Mouse (Mus musculus): ENCODE measurements around the gene AI413582. TPM values are rescaled to one million over a fixed set of nuclear protein-coding genes. Genes with fewer than 3 reads are reported as not detected.
A peak's percentile ranks its signal among the peaks of the same experiment; 100 is the strongest.

The AI413582 gene
- polyA plus RNA-seq, 1 experiment from 2014 or later: 17.1 TPM

DNA sequence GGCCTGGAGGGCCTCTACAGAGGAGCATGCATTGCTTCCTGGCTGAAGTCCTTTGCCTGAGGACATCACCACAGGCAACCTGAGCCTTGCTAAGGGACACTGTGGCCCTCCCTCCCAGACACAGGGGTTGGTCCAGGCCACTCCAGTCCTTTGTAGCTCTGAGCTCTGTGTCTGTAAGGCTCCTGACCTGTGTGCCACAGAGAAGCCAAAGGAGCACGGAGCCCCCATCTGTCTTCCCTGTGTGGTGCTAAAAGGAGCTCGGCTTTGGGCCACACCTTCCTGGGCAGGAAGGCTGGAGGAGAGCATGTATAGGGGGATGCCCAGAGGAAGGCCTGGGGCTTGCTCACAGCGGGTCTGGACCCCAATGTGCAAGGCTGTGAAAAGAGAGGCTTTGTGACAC is 23.6 kb downstream of the AI413582 start:
- no peak overlapping the region for H3K27ac ChIP-seq (ENCODE audit: low read depth, low read length)

DNA sequence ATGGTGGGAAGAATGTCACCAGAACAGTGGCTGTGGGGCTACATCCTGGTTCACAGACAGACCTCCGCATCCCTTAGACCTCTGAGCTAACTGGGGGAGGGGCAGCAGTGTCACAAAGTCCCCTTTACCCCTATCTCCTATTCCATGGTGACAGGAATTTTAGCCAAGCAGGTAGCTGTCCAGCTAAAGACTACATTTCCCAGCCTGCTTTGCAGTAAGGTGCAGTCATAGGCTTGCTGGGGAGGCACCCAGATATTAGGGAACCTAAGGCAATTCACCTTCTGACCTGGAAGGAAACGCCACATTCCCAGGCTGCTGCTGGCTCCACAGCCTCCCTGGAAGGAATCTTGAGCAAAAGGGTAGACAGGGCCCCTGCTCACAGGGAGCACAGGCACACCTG is 24.3 kb downstream of the AI413582 start:
- Histone ChIP-seq H3K27ac (ENCODE audit: low read depth, low read length) (no peak overlapping the region), H3K27me3 (ENCODE audit: control insufficient read depth, insufficient read depth, low read length) (no peaks in the 10 kb centered on the region), H3K4me1 (replicated peaks; ENCODE audit: control insufficient read depth, insufficient read depth, low read length) (no peaks in the 10 kb centered on the region; the same call in 1 of the 2 replicates), H3K9me3 (ENCODE audit: control insufficient read depth, low read length) (no peaks in the 10 kb centered on the region), H3K9ac (ENCODE audit: low read depth, low read length) (no peak overlapping the region), H3K36me3 (ENCODE audit: control insufficient read depth, insufficient read depth, low read length) (no peaks in the 10 kb centered on the region), H3K4me2 (replicated peaks; ENCODE audit: low read depth, low read length) (no peak overlapping the region), H3K4me3 (ENCODE audit: low read depth, low read length) (no peak overlapping the region)
- WGBS: 77% methylated on average over 2 of the region's 2 CpGs
- DNase-seq (ENCODE audit: low spot score) (no peak), ATAC-seq (ENCODE audit: low FRiP score) (no peak)

More for the DNA sequence above, 23.6 kb downstream of the AI413582 start:
- no peaks in the 10 kb centered on the region for H3K9me3 ChIP-seq (ENCODE audit: control insufficient read depth, low read length)
- no peak overlapping the region for H3K4me3 ChIP-seq (ENCODE audit: low read depth, low read length)
- 74% methylated on average over 3 of the region's 3 CpGs for WGBS
- no peaks in the 10 kb centered on the region for H3K36me3 ChIP-seq (ENCODE audit: control insufficient read depth, insufficient read depth, low read length)
- no peak overlapping the region for H3K4me2 ChIP-seq (replicated peaks; ENCODE audit: low read depth, low read length)
- ATAC-seq (ENCODE audit: low FRiP score): no peak
- no peak for DNase-seq (ENCODE audit: low spot score)
- H3K4me1 ChIP-seq (replicated peaks; ENCODE audit: control insufficient read depth, insufficient read depth, low read length): no peaks in the 10 kb centered on the region; the same call in 1 of the 2 replicates
- no peak overlapping the region for H3K9ac ChIP-seq (ENCODE audit: low read depth, low read length)
- H3K27me3 ChIP-seq (ENCODE audit: control insufficient read depth, insufficient read depth, low read length): no peaks in the 10 kb centered on the region

DNA sequence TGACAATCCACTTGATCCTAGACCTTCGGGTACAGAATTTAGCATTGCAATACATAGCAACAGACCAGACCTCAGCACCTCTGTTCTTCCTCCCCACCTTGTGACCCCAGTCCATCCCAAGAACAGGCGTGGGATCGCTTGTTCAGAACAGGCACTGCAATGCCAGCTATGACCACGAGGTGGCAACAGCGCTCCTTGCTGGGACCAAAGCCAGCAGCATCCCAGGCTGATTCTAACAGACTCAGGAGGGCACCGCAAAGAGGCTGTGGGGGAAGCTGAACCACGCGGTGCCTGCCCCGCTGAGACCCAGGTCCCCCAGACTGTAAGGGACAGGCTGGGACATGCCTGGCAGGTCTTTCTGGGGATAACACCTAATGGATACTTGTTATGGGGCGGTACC is 30.8 kb downstream of the AI413582 start:
- Histone ChIP-seq H3K36me3 (ENCODE audit: control insufficient read depth, insufficient read depth, low read length) (no peaks in the 10 kb centered on the region), H3K27me3 (ENCODE audit: control insufficient read depth, insufficient read depth, low read length) (no peaks in the 10 kb centered on the region), H3K9me3 (ENCODE audit: control insufficient read depth, low read length) (no peaks in the 10 kb centered on the region), H3K4me3 (ENCODE audit: low read depth, low read length) (no peak overlapping the region), H3K4me1 (replicated peaks; ENCODE audit: control insufficient read depth, insufficient read depth, low read length) (peaks cover 2% of the 10 kb centered on the region; the same call in 1 of the 2 replicates), H3K9ac (ENCODE audit: low read depth, low read length) (no peak overlapping the region), H3K4me2 (replicated peaks; ENCODE audit: low read depth, low read length) (no peak overlapping the region), H3K27ac (ENCODE audit: low read depth, low read length) (no peak overlapping the region)
- 5% methylated on average over 10 of the region's 10 CpGs for WGBS
- ATAC-seq (ENCODE audit: low FRiP score) (no peak), DNase-seq (ENCODE audit: low spot score) (peak; percentile 96)

DNA sequence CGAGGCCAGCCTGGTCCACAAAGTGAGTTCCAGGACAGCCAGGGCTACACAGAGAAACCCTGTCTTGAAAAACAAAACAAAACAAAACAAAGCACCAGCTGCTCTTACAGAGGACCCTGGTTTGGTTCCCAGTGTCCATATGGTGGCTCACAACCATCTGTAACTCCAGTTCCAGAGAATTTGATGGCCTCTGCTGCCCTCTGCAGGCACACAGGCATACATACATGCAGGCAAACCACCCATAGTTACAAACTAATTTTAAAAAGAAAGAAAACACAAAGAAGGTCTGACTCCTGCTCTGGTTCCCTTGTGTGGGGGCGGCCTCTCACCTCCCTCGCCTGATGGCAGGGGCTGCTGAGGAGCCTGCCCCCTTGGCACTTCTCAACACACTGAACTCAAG is 32.2 kb downstream of the AI413582 start:
- Histone ChIP-seq H3K27ac (ENCODE audit: low read depth, low read length) (no peak overlapping the region), H3K9ac (ENCODE audit: low read depth, low read length) (no peak overlapping the region), H3K4me3 (ENCODE audit: low read depth, low read length) (no peak overlapping the region), H3K9me3 (ENCODE audit: control insufficient read depth, low read length) (no peaks in the 10 kb centered on the region), H3K36me3 (ENCODE audit: control insufficient read depth, insufficient read depth, low read length) (no peaks in the 10 kb centered on the region), H3K4me2 (replicated peaks; ENCODE audit: low read depth, low read length) (no peak overlapping the region), H3K4me1 (replicated peaks; ENCODE audit: control insufficient read depth, insufficient read depth, low read length) (peaks cover 2% of the 10 kb centered on the region; the same call in 1 of the 2 replicates), H3K27me3 (ENCODE audit: control insufficient read depth, insufficient read depth, low read length) (no peaks in the 10 kb centered on the region)
- no peak for ATAC-seq (ENCODE audit: low FRiP score)
- no peak for DNase-seq (ENCODE audit: low spot score)
- 84% methylated on average over 3 of the region's 3 CpGs for WGBS

DNA sequence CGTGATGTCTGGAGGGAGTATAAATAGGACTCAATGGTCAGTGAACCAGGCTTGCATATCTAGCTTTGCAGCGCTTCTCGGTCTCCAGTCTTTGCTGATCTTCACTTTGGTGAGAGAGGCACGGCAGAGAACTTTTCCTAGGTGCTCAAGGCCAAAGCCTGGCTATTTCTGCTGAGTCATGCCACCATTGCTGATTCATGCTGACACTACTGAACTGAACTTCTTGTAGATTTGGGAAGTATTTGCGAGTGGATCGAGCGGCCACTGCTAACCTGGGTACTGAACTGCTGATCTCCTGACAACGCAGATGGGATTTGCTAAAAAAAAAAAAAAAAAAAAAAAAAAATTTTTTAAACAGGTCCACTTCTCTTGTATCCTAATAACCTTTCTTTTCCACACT is 33.5 kb downstream of the AI413582 start:
- ATAC-seq (ENCODE audit: low FRiP score) (no peak), DNase-seq (ENCODE audit: low spot score) (no peak)
- H3K9me3 ChIP-seq (ENCODE audit: control insufficient read depth, low read length): no peaks in the 10 kb centered on the region
- no peak overlapping the region for H3K9ac ChIP-seq (ENCODE audit: low read depth, low read length)
- H3K4me2 ChIP-seq (replicated peaks; ENCODE audit: low read depth, low read length): no peak overlapping the region
- H3K27me3 ChIP-seq (ENCODE audit: control insufficient read depth, insufficient read depth, low read length): no peaks in the 10 kb centered on the region
- no peaks in the 10 kb centered on the region for H3K36me3 ChIP-seq (ENCODE audit: control insufficient read depth, insufficient read depth, low read length)
- H3K4me3 ChIP-seq (ENCODE audit: low read depth, low read length): no peak overlapping the region
- H3K27ac ChIP-seq (ENCODE audit: low read depth, low read length): no peak overlapping the region
- WGBS: 87% methylated on average over 8 of the region's 8 CpGs
- H3K4me1 ChIP-seq (replicated peaks; ENCODE audit: control insufficient read depth, insufficient read depth, low read length): peaks cover 2% of the 10 kb centered on the region; the same call in 1 of the 2 replicates

DNA sequence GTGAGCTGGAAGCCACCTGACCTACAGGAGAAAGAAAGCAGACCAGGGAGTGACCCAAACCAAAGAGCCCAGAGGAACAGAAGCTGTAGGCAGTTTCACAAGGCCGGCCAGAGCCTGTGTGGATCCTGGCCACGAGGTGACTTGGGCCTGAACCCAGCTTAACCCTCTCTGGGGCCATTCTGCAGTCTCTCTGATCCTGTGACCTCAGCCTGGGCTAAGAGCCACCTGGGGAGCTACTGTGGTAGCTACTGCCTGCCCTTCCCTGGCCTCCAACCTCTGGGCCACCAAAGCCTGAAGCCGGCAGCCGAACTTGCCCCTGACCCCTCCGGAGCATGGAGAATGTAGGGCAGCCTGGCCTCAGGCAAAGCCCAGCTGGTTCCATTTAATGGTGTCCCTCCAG is 36.8 kb downstream of the AI413582 start:
- no peaks in the 10 kb centered on the region for H3K27me3 ChIP-seq (ENCODE audit: control insufficient read depth, insufficient read depth, low read length)
- no peak overlapping the region for H3K4me3 ChIP-seq (ENCODE audit: low read depth, low read length)
- no peak for ATAC-seq (ENCODE audit: low FRiP score)
- no peaks in the 10 kb centered on the region for H3K4me1 ChIP-seq (replicated peaks; ENCODE audit: control insufficient read depth, insufficient read depth, low read length)
- H3K4me2 ChIP-seq (replicated peaks; ENCODE audit: low read depth, low read length): no peak overlapping the region
- H3K9me3 ChIP-seq (ENCODE audit: control insufficient read depth, low read length): no peaks in the 10 kb centered on the region
- 62% methylated on average over 5 of the region's 5 CpGs for WGBS
- no peak for DNase-seq (ENCODE audit: low spot score)
- no peaks in the 10 kb centered on the region for H3K36me3 ChIP-seq (ENCODE audit: control insufficient read depth, insufficient read depth, low read length)
- H3K9ac ChIP-seq (ENCODE audit: low read depth, low read length): no peak overlapping the region
- H3K27ac ChIP-seq (ENCODE audit: low read depth, low read length): no peak overlapping the region

DNA sequence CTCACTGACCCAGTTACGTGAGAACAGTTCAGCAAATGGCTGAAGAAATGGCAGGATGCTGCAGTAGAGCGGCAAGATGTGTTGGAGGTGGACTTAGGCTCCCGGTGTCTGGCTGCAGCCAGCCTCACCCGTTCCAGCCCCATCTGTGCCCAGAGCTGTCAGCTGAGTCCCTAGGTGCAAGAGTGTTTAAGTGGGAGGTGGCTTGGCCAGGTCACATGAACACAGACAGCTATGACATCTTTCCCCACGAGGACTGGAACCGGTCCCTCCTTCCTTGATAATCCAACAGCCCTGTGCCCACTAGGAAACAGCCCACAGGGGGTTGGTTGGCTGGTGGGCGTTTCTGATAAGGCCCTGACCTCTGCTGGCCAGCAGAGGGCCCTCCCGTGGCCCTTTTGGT is 37.5 kb downstream of the AI413582 start:
- no peak for DNase-seq (ENCODE audit: low spot score)
- H3K4me3 ChIP-seq (ENCODE audit: low read depth, low read length): no peak overlapping the region
- no peak for ATAC-seq (ENCODE audit: low FRiP score)
- no peak overlapping the region for H3K4me2 ChIP-seq (replicated peaks; ENCODE audit: low read depth, low read length)
- H3K9me3 ChIP-seq (ENCODE audit: control insufficient read depth, low read length): no peaks in the 10 kb centered on the region
- H3K27ac ChIP-seq (ENCODE audit: low read depth, low read length): no peak overlapping the region
- 53% methylated on average over 8 of the region's 8 CpGs for WGBS
- no peaks in the 10 kb centered on the region for H3K27me3 ChIP-seq (ENCODE audit: control insufficient read depth, insufficient read depth, low read length)
- H3K9ac ChIP-seq (ENCODE audit: low read depth, low read length): no peak overlapping the region
- no peaks in the 10 kb centered on the region for H3K36me3 ChIP-seq (ENCODE audit: control insufficient read depth, insufficient read depth, low read length)
- no peaks in the 10 kb centered on the region for H3K4me1 ChIP-seq (replicated peaks; ENCODE audit: control insufficient read depth, insufficient read depth, low read length)

DNA sequence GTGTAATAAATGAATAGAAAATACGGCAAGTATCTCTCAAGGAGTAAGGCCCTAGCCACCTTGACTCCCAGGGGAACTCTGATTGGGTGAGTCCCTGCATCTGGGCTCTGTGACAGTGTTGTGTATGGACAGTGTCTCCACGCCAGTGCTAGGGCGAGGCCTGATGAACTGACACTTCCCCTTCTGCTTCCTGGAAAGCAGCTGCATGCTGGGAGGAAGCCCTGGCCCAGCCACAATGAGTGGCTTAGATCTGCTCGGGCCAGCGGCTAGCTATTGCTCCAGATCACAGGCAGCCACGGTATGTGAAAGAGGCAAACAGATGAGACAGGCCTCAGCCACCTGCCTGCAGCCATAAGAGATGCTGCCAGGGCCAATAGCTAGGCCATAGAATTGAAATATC is 38.4 kb downstream of the AI413582 start:
- Histone ChIP-seq H3K4me2 (replicated peaks; ENCODE audit: low read depth, low read length) (no peak overlapping the region), H3K27ac (ENCODE audit: low read depth, low read length) (no peak overlapping the region), H3K4me3 (ENCODE audit: low read depth, low read length) (no peak overlapping the region), H3K36me3 (ENCODE audit: control insufficient read depth, insufficient read depth, low read length) (no peaks in the 10 kb centered on the region), H3K9ac (ENCODE audit: low read depth, low read length) (no peak overlapping the region), H3K4me1 (replicated peaks; ENCODE audit: control insufficient read depth, insufficient read depth, low read length) (no peaks in the 10 kb centered on the region), H3K9me3 (ENCODE audit: control insufficient read depth, low read length) (no peaks in the 10 kb centered on the region), H3K27me3 (ENCODE audit: control insufficient read depth, insufficient read depth, low read length) (no peaks in the 10 kb centered on the region)
- ATAC-seq (ENCODE audit: low FRiP score) (no peak), DNase-seq (ENCODE audit: low spot score) (no peak)
- WGBS: 81% methylated on average over 6 of the region's 6 CpGs

DNA sequence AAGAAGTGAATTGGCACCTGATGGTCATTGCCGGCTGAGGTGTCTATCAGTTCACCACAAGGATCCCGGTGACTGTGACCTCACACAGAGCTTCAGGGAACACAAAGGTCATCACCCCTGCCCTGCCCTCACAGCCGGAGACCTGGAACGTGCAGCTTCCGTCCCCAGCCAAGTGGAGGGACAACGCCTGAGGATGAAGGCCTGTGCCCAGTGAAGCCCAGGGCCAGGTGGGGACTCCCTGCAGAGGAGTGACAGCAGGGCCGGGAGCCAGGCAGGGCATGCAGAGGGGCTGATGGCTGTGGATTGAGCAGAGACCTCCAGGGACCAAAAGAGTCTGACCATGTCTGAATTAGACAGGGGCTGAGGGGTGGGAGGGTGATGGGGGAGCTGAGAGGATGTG is 42.4 kb downstream of the AI413582 start:
- Histone ChIP-seq H3K4me1 (replicated peaks; ENCODE audit: control insufficient read depth, insufficient read depth, low read length) (peaks cover 9% of the 10 kb centered on the region), H3K9ac (ENCODE audit: low read depth, low read length) (no peak overlapping the region), H3K36me3 (ENCODE audit: control insufficient read depth, insufficient read depth, low read length) (no peaks in the 10 kb centered on the region), H3K4me2 (replicated peaks; ENCODE audit: low read depth, low read length) (no peak overlapping the region), H3K9me3 (ENCODE audit: control insufficient read depth, low read length) (no peaks in the 10 kb centered on the region), H3K27ac (ENCODE audit: low read depth, low read length) (no peak overlapping the region), H3K4me3 (ENCODE audit: low read depth, low read length) (no peak overlapping the region), H3K27me3 (ENCODE audit: control insufficient read depth, insufficient read depth, low read length) (peaks cover 10% of the 10 kb centered on the region)
- 34% methylated on average over 7 of the region's 7 CpGs for WGBS
- ATAC-seq (ENCODE audit: low FRiP score): no peak
- DNase-seq (ENCODE audit: low spot score): no peak

Measured in hindbrain, embryonic 11.5 days (tissue).